Mouse (Mus musculus) ES-E14 (cell line): Measurements from ENCODE around the gene Srsf3. TPM values are rescaled to one million over a fixed set of nuclear protein-coding genes. Genes with fewer than 3 reads are reported as not detected.
A peak's percentile ranks its signal among the peaks of the same experiment; 100 is the strongest.

ENCODE experiments used
- DNase-seq: peaks from one replicate; pipeline ENCODE4 v3.0.0-alpha.2; 2013; ENCODE audit warnings: low read depth, low spot score
- H3K27ac ChIP-seq: 2 replicates; pipeline ENCODE4 v1.5.1; 2012; ENCODE audit warnings: low read depth, mild to moderate bottlenecking, low read length, moderate library complexity, mixed read lengths; ENCODE audit not compliant: poor library complexity, insufficient read depth, severe bottlenecking
- H3K36me3 ChIP-seq: 2 replicates; pipeline ENCODE4 v1.6.1; 2012; ENCODE audit warnings: mild to moderate bottlenecking, low read length, moderate library complexity, mixed read lengths; ENCODE audit not compliant: control insufficient read depth, poor library complexity, insufficient read depth, severe bottlenecking
- H3K4me1 ChIP-seq, 2 experiments: fragments of 150-350 bp in 1 of 2; sonication (generic) in 1 of 2; 2 replicates each; pipeline ENCODE4 v1.6.1; 2012; ENCODE audit warnings: low read length in 2 of 2, mild to moderate bottlenecking in 1 of 2, mixed read lengths in 1 of 2; ENCODE audit not compliant: control insufficient read depth in 2 of 2, insufficient read depth in 2 of 2, poor library complexity in 1 of 2
- H3K4me3 ChIP-seq, 2 experiments: fragments of 150-350 bp in 1 of 2; sonication (generic) in 1 of 2; 2 replicates each; pipeline ENCODE4 v1.5.1; 2012; ENCODE audit warnings: low read length in 2 of 2, low read depth in 1 of 2, mild to moderate bottlenecking in 1 of 2, mixed read lengths in 1 of 2; ENCODE audit not compliant: insufficient read depth in 1 of 2, poor library complexity in 1 of 2, severe bottlenecking in 1 of 2
- H3K9ac ChIP-seq: 2 replicates; pipeline ENCODE4 v1.6.1; 2012; ENCODE audit warnings: low read depth, mild to moderate bottlenecking, low read length, mixed read lengths; ENCODE audit not compliant: poor library complexity, insufficient read depth, severe bottlenecking
- H3K9me3 ChIP-seq: fragments of 150-350 bp; sonication (generic); 2 replicates; pipeline ENCODE4 v1.6.1; 2012; ENCODE audit warnings: low read depth, mild to moderate bottlenecking, low read length; ENCODE audit not compliant: control insufficient read depth, insufficient read depth
- CHD2 ChIP-seq: IDR thresholded peaks from 2 replicates; pipeline ENCODE4 v1.6.1; 2014; ENCODE audit warnings: mild to moderate bottlenecking, low read depth, low read length, inconsistent platforms
- HCFC1 ChIP-seq: IDR thresholded peaks from 2 replicates; pipeline ENCODE4 v1.6.1; 2012; ENCODE audit warnings: low read length, inconsistent platforms, borderline replicate concordance; ENCODE audit not compliant: insufficient read depth
- MAFK ChIP-seq: IDR thresholded peaks from 2 replicates; pipeline ENCODE4 v1.6.1; 2014; ENCODE audit warnings: mild to moderate bottlenecking, low read depth, low read length, inconsistent platforms; ENCODE audit not compliant: insufficient read depth
- ZC3H11A ChIP-seq: IDR thresholded peaks from 2 replicates; pipeline ENCODE4 v1.6.1; 2012; ENCODE audit warnings: low read depth, mild to moderate bottlenecking, inconsistent platforms, low read length, borderline replicate concordance
- ZNF384 ChIP-seq: IDR thresholded peaks from 2 replicates; pipeline ENCODE4 v1.6.1; 2012; ENCODE audit warnings: low read depth, low read length, inconsistent platforms
- in situ Hi-C, 2 experiments: fragments of 600-800 bp; cut with MboI; formaldehyde crosslinking; loops; one replicate each; pipeline ENCODE4 v1.15.1; 2025; ENCODE audit warnings: low sequenced_read_pairs in 2 of 2, inconsistent platforms in 1 of 2; ENCODE audit not compliant: unreplicated experiment in 2 of 2
- total RNA-seq: library from RNA; depleted of rRNA; stranded (reverse); fragments of 300-350 nt; gene quantifications from 2 replicates; pipeline ENCODE4 v1.2.3, GENCODE M21; 2012; rRNA removed

Gene Srsf3
- total RNA-seq, 1 experiment, result 317 TPM

GRCm38 (mm10) chr17:29091348-29091944, 59.0 kb downstream of the Srsf3 start:
- TF ChIP-seq ZNF384, result no peak
- no peak for TF ChIP-seq ZC3H11A
- TF ChIP-seq HCFC1, result no peak
- no peak for TF ChIP-seq MAFK
- TF ChIP-seq CHD2, result no peak
- Histone ChIP-seq H3K9me3 (no peaks in the 10 kb centered on the region), H3K4me3 (peak overlapping the region in 1 of 2 experiments; percentile 11; a peak in 1 of 4 replicates), H3K36me3 (no peaks in the 10 kb centered on the region), H3K4me1 (peaks cover 4 to 7% of the 10 kb centered on the region in 2 experiments; a peak in 2 of 4 replicates), H3K27ac (peak overlapping the region; percentile 70), H3K9ac (no peak overlapping the region; the same call in 1 of the 2 replicates)
- DNase-seq, result no peak
- in situ Hi-C loops, result loop anchor here (5.0 to 10.0 kb wide), 2 partner anchors 44 to 47 kb away; no protein-coding TSS in a partner anchor

GRCm38 (mm10) chr17:29092497-29092896, 60.1 kb downstream of the Srsf3 start:
- TF ChIP-seq MAFK, result no peak
- no peak for TF ChIP-seq ZNF384
- no peak for TF ChIP-seq ZC3H11A
- TF ChIP-seq HCFC1, result no peak
- TF ChIP-seq CHD2, result no peak
- H3K36me3 ChIP-seq, result no peaks in the 10 kb centered on the region; the same call in 1 of the 2 replicates
- no peaks in the 10 kb centered on the region for H3K9me3 ChIP-seq
- no peak overlapping the region for H3K27ac ChIP-seq
- no peak for DNase-seq
- H3K9ac ChIP-seq, result 0 out of 2 replicates have a peak overlapping the region, but pooled peaks have one; percentile 12
- no peak overlapping the region for H3K4me3 ChIP-seq
- in situ Hi-C loops, result loop anchor here (5.0 to 10.0 kb wide), 2 partner anchors 45 to 48 kb away; no protein-coding TSS in a partner anchor
- H3K4me1 ChIP-seq, result peaks cover 4 to 13% of the 10 kb centered on the region in 2 experiments; a peak in 2 of 4 replicates

Other genes starting within 250 kb of the Srsf3 start
- gene Brpf3, start 231.5 kb upstream of the Srsf3 start, total RNA-seq, result 20.5 and 24.5 TPM in 2 replicates
- 0.05 and 0.27 TPM in 2 replicates for gene Pnpla1, start 174.2 kb upstream of the Srsf3 start, total RNA-seq
- 1.2 and 1.4 TPM in 2 replicates for gene 4930539E08Rik, start 117.3 kb upstream of the Srsf3 start, total RNA-seq
- 0.36 and 1.4 TPM in 2 replicates for gene Pxt1, start 88.8 kb upstream of the Srsf3 start, total RNA-seq
- 39.6 and 46.9 TPM in 2 replicates for gene Kctd20, start 80.7 kb upstream of the Srsf3 start, total RNA-seq
- gene Stk38, start 24.6 kb upstream of the Srsf3 start, total RNA-seq, result 78.0 and 85.7 TPM in 2 replicates
- 17.8 and 32.3 TPM in 2 replicates for gene Cdkn1a, start 58.3 kb downstream of the Srsf3 start, total RNA-seq
- gene Rab44, start 81.5 kb downstream of the Srsf3 start, total RNA-seq, result 0.31 and 0.85 TPM in 2 replicates
- gene Cpne5, start 205.5 kb downstream of the Srsf3 start, total RNA-seq, result 5.1 and 5.8 TPM in 2 replicates
- 134 and 157 TPM in 2 replicates for gene Ppil1, start 231.6 kb downstream of the Srsf3 start, total RNA-seq
- 50.9 and 54.5 TPM in 2 replicates for gene BC004004, start 236.2 kb downstream of the Srsf3 start, total RNA-seq